Mouse (Mus musculus) thymus, adult 2 months (tissue): ENCODE results near the gene Atmin.

Experiments used
- CTCF ChIP-seq: fragments of 200-500 bp; IDR thresholded peaks from 2 replicates; pipeline ENCODE4 v1.5.1; 2012; ENCODE audit warnings: mild to moderate bottlenecking, control low read depth, low read length, moderate library complexity, borderline replicate concordance; ENCODE audit not compliant: control insufficient read depth, poor library complexity, insufficient read depth; ENCODE audit errors: extremely low read depth
- POLR2A ChIP-seq: fragments of 200-500 bp; IDR thresholded peaks from 2 replicates; pipeline ENCODE4 v1.6.1; 2012; ENCODE audit warnings: mild to moderate bottlenecking, low read length, control low read depth, moderate library complexity; ENCODE audit not compliant: control insufficient read depth, poor library complexity, insufficient read depth; ENCODE audit errors: extremely low read depth

DNA sequence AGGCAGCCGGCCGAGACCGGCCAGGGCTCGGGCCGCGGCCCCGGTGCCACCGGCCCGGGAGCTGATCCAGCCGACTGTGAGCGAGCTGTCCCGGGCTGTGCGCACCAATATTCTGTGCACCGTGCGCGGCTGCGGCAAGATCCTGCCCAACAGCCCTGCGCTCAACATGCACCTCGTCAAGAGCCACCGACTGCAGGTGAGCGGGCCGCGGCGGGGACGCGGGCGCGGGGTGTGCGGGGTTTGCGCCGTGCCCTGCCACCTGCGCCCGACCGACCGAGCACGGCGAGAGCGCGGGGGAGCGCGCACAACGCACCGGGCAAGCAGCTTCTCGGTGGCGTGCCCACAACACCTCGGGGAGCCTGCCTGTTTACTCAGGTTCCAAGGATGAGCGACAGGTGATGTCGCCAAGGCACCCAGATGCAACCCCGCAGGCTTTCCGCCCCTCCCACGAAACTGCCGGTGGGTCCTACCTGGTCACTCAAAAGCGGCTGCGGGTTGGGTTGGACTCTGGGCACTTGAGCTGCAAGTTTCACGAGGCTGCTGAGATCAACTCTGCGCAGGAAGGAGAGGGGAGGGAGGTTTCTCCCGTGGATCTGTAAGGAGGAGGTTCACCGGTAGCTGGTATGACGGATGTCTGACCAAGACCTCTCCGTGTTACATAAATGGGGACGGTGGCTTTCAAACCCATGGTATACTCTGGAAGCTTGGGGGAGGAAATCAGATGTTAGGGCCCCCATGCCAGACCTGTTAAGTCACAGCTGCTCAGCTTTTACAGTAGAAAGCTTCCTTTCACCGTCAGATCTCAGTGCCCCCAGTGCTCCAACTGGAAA, 577 bp downstream of the Atmin start:
- TF ChIP-seq CTCF (no peak), POLR2A (no peak)
